Mouse (Mus musculus) stomach, postnatal 0 days (tissue): ENCODE measurements around the gene Clcn2. TPM values are rescaled to one million over a fixed set of nuclear protein-coding genes. Genes with fewer than 3 reads are reported as not detected.

Experiments
- ATAC-seq: fragments of 200-750 bp; cut with Nextera tagmentation; 2 replicates; pipeline ENCODE4 v1.8.0; 2017; ENCODE audit not compliant: low FRiP score, low TSS enrichment
- DNase-seq: peaks from one replicate; pipeline ENCODE4 v3.0.0-alpha.2; 2016; ENCODE audit warnings: low spot score
- H3K27ac ChIP-seq: fragments of 300-500 bp; sonication (generic); replicated peaks from 2 replicates; pipeline ENCODE4 v1.5.1; 2014; ENCODE audit warnings: mild to moderate bottlenecking, control low read depth
- H3K27me3 ChIP-seq: fragments of 300-500 bp; sonication (generic); 2 replicates; pipeline ENCODE4 v1.6.1; 2014; ENCODE audit warnings: low read length; ENCODE audit not compliant: control insufficient read depth, insufficient read depth
- H3K36me3 ChIP-seq: fragments of 300-500 bp; sonication (generic); 2 replicates; pipeline ENCODE4 v1.6.1; 2014; ENCODE audit warnings: low read length, mixed read lengths; ENCODE audit not compliant: control insufficient read depth, insufficient read depth
- H3K4me1 ChIP-seq: fragments of 300-500 bp; sonication (generic); replicated peaks from 2 replicates; pipeline ENCODE4 v1.6.1; 2014; ENCODE audit warnings: antibody characterized with exemption; ENCODE audit not compliant: control insufficient read depth, insufficient read depth
- H3K4me2 ChIP-seq: fragments of 300-500 bp; sonication (generic); replicated peaks from 2 replicates; pipeline ENCODE4 v1.6.1; 2014; ENCODE audit warnings: low read depth, mild to moderate bottlenecking, control low read depth, moderate library complexity
- H3K4me3 ChIP-seq: fragments of 300-500 bp; sonication (generic); 2 replicates; pipeline ENCODE4 v1.5.1; 2014; ENCODE audit warnings: low read depth, low read length, control low read depth
- H3K9ac ChIP-seq: fragments of 300-500 bp; sonication (generic); 2 replicates; pipeline ENCODE4 v1.6.1; 2014; ENCODE audit warnings: mild to moderate bottlenecking, low read length, control low read depth, mixed read lengths
- H3K9me3 ChIP-seq: fragments of 300-500 bp; sonication (generic); 2 replicates; pipeline ENCODE4 v1.6.1; 2016; ENCODE audit warnings: low read length; ENCODE audit not compliant: control insufficient read depth
- CTCF ChIP-seq: IDR thresholded peaks from 2 replicates; pipeline ENCODE4 v1.5.1; 2016; ENCODE audit warnings: antibody characterized with exemption, low read depth, mild to moderate bottlenecking, moderate library complexity
- EP300 ChIP-seq: optimal IDR thresholded peaks from 2 replicates; pipeline ENCODE3; 2016; ENCODE audit warnings: antibody characterized with exemption
- WGBS: fragments of 180-500 bp; shearing (Covaris S2); extraction: QIAGEN DNeasy Blood & Tissue Kit; methylation state at CpG from one replicate; pipeline ENCODE4 v1.1.7; 2014; 5-methylcytosine and 5-hydroxymethylcytosine counted together
- polyA plus RNA-seq: library from polyadenylated mRNA; unstranded; fragments of >200 nt; fragmentation: Nextera tagmentation; extraction: Ambion mirVana; gene quantifications from 2 replicates; pipeline ENCODE4 v1.2.1, GENCODE M21; 2015

Gene Clcn2
- polyA plus RNA-seq, 1 experiment from 2014 or later: 8.4 TPM

DNA sequence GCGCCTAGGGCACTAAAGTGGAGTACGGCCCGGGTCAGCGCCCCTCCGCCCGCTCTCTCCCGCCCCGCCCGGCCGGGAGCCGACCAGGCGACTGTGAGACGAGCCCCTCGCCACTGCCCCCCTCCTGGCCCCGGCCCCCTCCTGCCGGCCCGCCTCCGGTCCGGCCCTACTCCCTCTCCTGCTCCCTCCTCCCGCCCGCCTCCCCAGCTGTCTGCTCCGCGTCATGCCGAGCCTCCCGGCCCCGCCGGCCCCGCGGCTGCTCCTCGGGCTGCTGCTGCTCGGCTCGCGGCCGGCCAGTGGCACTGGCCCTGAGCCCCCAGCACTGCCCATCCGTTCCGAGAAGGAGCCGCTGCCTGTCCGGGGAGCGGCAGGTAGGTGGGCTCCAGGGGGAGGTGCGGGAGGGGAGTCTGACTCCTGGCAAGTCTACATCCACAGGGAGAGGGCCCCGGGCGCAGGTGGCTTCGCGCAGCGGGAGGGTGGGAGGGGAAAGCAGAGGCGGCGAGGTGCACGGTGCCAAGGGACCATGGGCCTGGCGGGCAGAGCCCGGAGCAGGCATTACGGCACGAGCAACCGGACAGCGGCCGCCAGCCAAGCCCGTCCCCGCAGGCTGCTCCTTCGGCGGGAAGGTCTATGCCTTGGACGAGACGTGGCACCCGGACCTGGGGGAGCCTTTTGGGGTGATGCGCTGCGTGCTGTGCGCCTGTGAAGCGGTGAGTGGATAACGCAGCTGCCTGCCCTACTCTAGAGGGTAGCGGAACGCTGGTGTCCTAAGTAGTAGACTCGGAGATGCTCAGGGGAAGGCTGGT is 15.6 kb upstream of the Clcn2 start, which contains the start of gene Chrd:
TSS of gene Chrd (plus strand) at position 203 of the 806 bp plus-strand sequence.
- DNase-seq: peak; percentile 77
- Histone ChIP-seq H3K4me3 (peak within 1 kb of the TSS; percentile 62), H3K9ac (peak within 1 kb of the TSS; percentile 74), H3K9me3 (no peaks in the 10 kb centered on the region), H3K36me3 (no peaks in the 10 kb centered on the region), H3K27ac (peak within 1 kb of the TSS; percentile 86), H3K27me3 (no peaks in the 10 kb centered on the region), H3K4me1 (no peaks in the 10 kb centered on the region), H3K4me2 (peak within 1 kb of the TSS; percentile 98)
- peak; percentile 80 for ATAC-seq
- TF ChIP-seq EP300: no peak
- TF ChIP-seq CTCF: no peak
- 2% methylated on average over 64 of the region's 70 CpGs for WGBS

DNA sequence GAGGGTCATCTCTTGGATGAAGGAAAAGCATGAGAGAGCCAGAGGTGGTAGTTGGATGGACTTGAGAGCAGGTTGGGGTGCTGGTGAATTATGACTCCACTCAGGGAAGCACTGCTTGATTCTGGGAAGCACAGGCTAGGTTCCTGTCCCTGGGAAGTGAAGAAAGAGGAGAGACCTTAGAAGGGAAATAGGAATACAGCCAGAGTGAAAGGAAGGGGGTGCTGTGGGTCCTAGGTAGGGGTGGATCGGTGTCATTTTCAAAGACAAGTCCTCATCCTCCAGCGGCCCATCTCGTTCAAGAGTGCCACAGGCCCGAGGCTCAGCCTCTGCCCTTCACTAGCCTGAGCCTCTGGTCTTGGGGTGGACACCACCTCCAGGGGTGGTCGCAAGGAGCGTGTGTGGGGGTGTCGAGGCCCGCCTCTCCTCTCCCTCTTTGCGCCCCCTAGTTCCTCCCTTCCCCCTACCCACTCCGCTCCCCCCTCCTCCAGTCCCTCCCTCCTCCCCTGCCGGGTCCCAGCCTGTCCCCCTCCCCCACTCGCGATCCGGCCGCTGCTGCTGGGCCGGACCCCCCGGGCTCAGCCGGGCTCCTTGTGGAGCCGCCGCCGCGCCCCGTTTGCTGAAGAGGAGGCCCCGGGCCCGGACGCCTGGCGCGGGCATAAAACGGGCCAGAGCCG is 14.8 kb upstream of the Clcn2 start:
- DNase-seq: no peak
- WGBS: 2% methylated on average over 15 of the region's 30 CpGs

DNA sequence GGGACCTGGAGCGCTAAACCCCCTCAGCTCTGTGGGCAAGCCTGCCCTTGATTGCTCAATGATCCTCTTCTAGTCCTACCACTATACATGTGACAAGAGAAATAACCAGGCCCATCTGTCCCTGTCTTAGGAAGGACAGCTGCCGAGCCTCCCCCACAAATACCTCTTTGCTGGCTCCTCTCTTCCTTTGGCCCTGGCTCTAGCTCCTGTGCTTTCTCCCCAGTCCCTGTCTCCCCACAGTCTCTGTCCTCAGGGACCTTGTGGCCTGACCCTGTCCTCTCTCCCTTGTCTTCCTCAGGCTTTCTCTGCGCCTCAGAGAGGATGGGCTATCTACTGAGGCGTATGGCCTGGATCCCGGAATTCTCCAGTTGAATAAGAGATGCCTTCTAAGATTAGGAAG is 14.1 kb upstream of the Clcn2 start:
- Histone ChIP-seq H3K9ac (no peak overlapping the region), H3K27me3 (no peaks in the 10 kb centered on the region), H3K4me3 (no peak overlapping the region), H3K9me3 (no peaks in the 10 kb centered on the region), H3K36me3 (no peaks in the 10 kb centered on the region), H3K4me1 (no peaks in the 10 kb centered on the region), H3K4me2 (no peak overlapping the region), H3K27ac (peak overlapping the region; percentile 30; the same call in 1 of the 2 replicates)
- ATAC-seq: no peak
- DNase-seq: no peak
- TF ChIP-seq EP300 (no peak), CTCF (no peak)
- 68% methylated on average over 5 of the region's 5 CpGs for WGBS

More for the DNA sequence above, 14.8 kb upstream of the Clcn2 start:
- TF ChIP-seq EP300: no peak
- TF ChIP-seq CTCF: no peak; the same call in 1 of the 2 replicates
- no peaks in the 10 kb centered on the region for H3K4me1 ChIP-seq
- H3K27me3 ChIP-seq: no peaks in the 10 kb centered on the region
- ATAC-seq: peak; percentile 5; the same call in 1 of the 2 replicates
- H3K36me3 ChIP-seq: no peaks in the 10 kb centered on the region
- H3K4me3 ChIP-seq: peak overlapping the region; percentile 62
- H3K4me2 ChIP-seq: peak overlapping the region; percentile 98
- peak overlapping the region; percentile 86 for H3K27ac ChIP-seq
- H3K9ac ChIP-seq: peak overlapping the region; percentile 74
- H3K9me3 ChIP-seq: no peaks in the 10 kb centered on the region

DNA sequence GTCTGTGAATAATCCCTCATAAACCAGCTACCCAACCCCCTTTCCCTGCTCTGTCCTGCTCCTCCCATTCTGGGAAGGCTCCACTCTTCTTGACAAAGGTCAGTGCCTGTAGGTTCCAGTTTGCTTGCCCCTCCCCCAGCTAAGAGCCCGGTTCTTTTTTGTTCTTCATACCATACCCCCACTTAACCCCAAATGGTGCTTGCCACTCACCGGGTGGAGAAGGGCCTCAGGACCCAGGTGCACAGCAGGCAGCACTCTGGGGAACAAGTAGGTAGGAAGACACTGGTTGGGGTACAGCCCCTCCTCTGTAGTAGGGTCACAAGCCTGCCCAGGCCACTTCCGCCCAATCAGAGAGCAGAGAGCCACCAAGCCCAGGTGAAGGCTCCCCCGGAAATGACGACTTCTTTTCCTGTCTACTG is 12.8 kb upstream of the Clcn2 start:
- TF ChIP-seq CTCF (no peak), EP300 (no peak)
- H3K4me2 ChIP-seq: no peak overlapping the region
- 36% methylated on average over 5 of the region's 5 CpGs for WGBS
- H3K27me3 ChIP-seq: no peaks in the 10 kb centered on the region
- DNase-seq (no peak), ATAC-seq (no peak)
- no peaks in the 10 kb centered on the region for H3K36me3 ChIP-seq
- no peak overlapping the region for H3K4me3 ChIP-seq
- H3K4me1 ChIP-seq: no peaks in the 10 kb centered on the region; the same call in 1 of the 2 replicates
- H3K9me3 ChIP-seq: no peaks in the 10 kb centered on the region
- H3K9ac ChIP-seq: no peak overlapping the region
- H3K27ac ChIP-seq: no peak overlapping the region

DNA sequence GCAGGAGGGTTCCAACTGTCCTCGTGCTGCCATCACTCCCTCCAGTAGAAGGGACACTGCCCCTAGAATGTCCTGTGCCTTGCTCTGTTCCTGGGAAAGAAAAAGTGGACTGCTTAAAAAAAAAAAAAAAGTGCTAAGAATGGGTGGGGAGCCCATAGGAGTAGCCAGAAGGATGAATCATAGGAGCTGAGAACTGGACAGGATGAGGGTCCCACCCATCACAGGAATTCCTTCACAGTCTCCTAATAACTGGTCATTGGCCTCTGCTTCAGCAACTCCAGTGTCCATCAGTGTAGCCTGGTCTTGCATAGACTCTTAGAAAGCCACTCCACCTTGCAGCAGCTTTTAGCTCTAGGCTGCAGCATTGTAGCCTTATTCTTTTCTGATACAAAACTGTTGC is 8.8 kb upstream of the Clcn2 start:
- H3K9ac ChIP-seq: 0 out of 2 replicates have a peak overlapping the region, but pooled peaks have one; percentile 13
- no peak overlapping the region for H3K27ac ChIP-seq
- H3K27me3 ChIP-seq: no peaks in the 10 kb centered on the region
- no peaks in the 10 kb centered on the region; the same call in 1 of the 2 replicates for H3K4me1 ChIP-seq
- H3K4me2 ChIP-seq: no peak overlapping the region
- ATAC-seq (peak; percentile 64; the same call in 1 of the 2 replicates), DNase-seq (no peak)
- 71% methylated on average over 1 of the region's 1 CpGs for WGBS
- TF ChIP-seq EP300 (no peak), CTCF (no peak)
- H3K36me3 ChIP-seq: no peaks in the 10 kb centered on the region; the same call in 1 of the 2 replicates
- H3K9me3 ChIP-seq: no peaks in the 10 kb centered on the region
- H3K4me3 ChIP-seq: no peak overlapping the region
